Mouse (Mus musculus) gastrocnemius, postnatal 25 days (tissue): ENCODE measurements around the gene Nell1. TPM values are rescaled to one million over a fixed set of nuclear protein-coding genes. Genes with fewer than 3 reads are reported as not detected.

Experiments used
- DNase-seq: peaks from one replicate; pipeline ENCODE4 v3.0.0; 2022
- total RNA-seq, 2 experiments: library from RNA; stranded (reverse); gene quantifications; 1 replicate in 1 of 2; 2 replicates in 1 of 2; pipeline ENCODE4 v1.2.3; 2021

Gene Nell1
- total RNA-seq, 2 experiments from 2014 or later = 0.28 TPM; not detected in 1

GRCm38 (mm10) chr7:50050144-50050543, 75.5 kb downstream of the Nell1 start:
- DNase-seq = no peak

GRCm38 (mm10) chr7:50053704-50054103, 79.0 kb downstream of the Nell1 start:
- DNase-seq = no peak

- DNase-seq = no peak
These were observed 119.8 kb downstream of the Nell1 start for GRCm38 (mm10) chr7:50094461-50094860.

GRCm38 (mm10) chr7:50105612-50106321, 131.1 kb downstream of the Nell1 start:
- DNase-seq = no peak

- DNase-seq = no peak
These were observed 132.6 kb downstream of the Nell1 start for GRCm38 (mm10) chr7:50107261-50107660.

- DNase-seq = no peak
These were observed 143.7 kb downstream of the Nell1 start for GRCm38 (mm10) chr7:50118348-50118747.

GRCm38 (mm10) chr7:50137706-50138105, 163.0 kb downstream of the Nell1 start:
- DNase-seq = no peak

GRCm38 (mm10) chr7:50149326-50149725, 174.7 kb downstream of the Nell1 start:
- no peak for DNase-seq

GRCm38 (mm10) chr7:50150838-50151237, 176.2 kb downstream of the Nell1 start:
- DNase-seq = no peak

GRCm38 (mm10) chr7:50153618-50154017, 179.0 kb downstream of the Nell1 start:
- no peak for DNase-seq

GRCm38 (mm10) chr7:50162602-50163001, 187.9 kb downstream of the Nell1 start:
- DNase-seq = no peak

GRCm38 (mm10) chr7:50168778-50169177, 194.1 kb downstream of the Nell1 start:
- no peak for DNase-seq

- no peak for DNase-seq
These were observed 211.6 kb downstream of the Nell1 start for GRCm38 (mm10) chr7:50186306-50186705.

- DNase-seq = no peak
These were observed 219.3 kb downstream of the Nell1 start for GRCm38 (mm10) chr7:50193955-50194354.

- DNase-seq = no peak
These were observed 220.5 kb downstream of the Nell1 start for GRCm38 (mm10) chr7:50195080-50195611.

- DNase-seq = no peak
These were observed 230.6 kb downstream of the Nell1 start for GRCm38 (mm10) chr7:50205268-50205667.

GRCm38 (mm10) chr7:50210678-50211251, 236.1 kb downstream of the Nell1 start:
- DNase-seq = no peak

GRCm38 (mm10) chr7:50221849-50222248, 247.2 kb downstream of the Nell1 start:
- no peak for DNase-seq

- no peak for DNase-seq
These were observed 252.0 kb downstream of the Nell1 start for GRCm38 (mm10) chr7:50226621-50227020.

GRCm38 (mm10) chr7:50228273-50228672, 253.6 kb downstream of the Nell1 start:
- DNase-seq = no peak

GRCm38 (mm10) chr7:50241213-50241612, 266.5 kb downstream of the Nell1 start:
- no peak for DNase-seq

- no peak for DNase-seq
These were observed 267.1 kb downstream of the Nell1 start for GRCm38 (mm10) chr7:50241634-50242273.

- DNase-seq = no peak
These were observed 278.5 kb downstream of the Nell1 start for GRCm38 (mm10) chr7:50253166-50253565.
